Mouse (Mus musculus): ENCODE measurements around the gene Epn3.

Epn3 gene

GRCm38 (mm10) chr11:94471740-94472584 lies 27.8 kb downstream of the Epn3 start:
- no peak for DNase-seq (ENCODE audit: low read depth)

GRCm38 (mm10) chr11:94470391-94470790 lies 29.4 kb downstream of the Epn3 start:
- no peak for DNase-seq (ENCODE audit: low read depth)

GRCm38 (mm10) chr11:94469136-94470064 lies 30.4 kb downstream of the Epn3 start:
- no peak for DNase-seq (ENCODE audit: low read depth)

DNA sequence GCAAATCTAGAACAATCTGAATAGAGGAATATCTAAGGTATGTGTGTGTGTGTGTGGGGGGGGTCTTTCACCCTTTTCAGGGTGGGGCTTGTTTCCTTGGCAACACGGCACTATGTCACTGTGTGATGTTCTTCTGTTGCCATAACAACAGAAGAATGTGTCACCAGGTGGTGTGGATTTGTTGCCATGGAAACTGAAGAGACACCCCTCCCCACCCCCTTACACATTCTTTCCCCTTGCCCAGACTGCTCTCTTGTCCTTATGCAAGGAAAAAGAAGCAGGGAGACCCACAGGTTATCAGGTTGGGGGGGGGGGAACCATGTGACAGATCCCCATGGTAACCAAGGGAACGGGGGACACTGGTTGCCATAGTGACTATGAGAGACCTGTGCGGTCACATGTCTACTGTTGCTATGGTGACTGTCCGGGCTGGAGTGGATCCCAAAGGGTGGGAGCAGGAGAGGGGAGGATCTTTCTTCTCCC lies 31.2 kb downstream of the Epn3 start:
- no peak for DNase-seq (ENCODE audit: low read depth)

GRCm38 (mm10) chr11:94466333-94466855 lies 33.4 kb downstream of the Epn3 start:
- no peak for DNase-seq (ENCODE audit: low read depth)

DNA sequence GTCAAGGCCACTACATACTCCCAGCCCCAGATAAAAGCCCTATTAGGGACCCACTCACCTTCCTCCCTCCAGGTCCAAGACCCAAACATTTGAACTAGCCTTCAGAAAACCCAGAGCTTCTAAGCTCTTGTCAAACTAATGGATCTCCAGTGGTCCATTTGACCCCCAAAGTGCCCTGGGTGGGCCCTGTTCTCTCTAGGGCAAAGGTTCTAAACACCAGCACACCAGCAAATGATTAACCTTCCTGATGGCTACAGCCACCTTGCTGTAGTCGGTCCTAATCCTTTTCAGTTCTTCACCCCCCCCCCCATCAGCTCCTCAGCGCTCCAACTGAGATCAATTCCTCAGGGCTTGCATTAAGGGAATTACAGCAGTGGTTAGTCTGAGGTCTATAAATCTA lies 35.6 kb downstream of the Epn3 start:
- DNase-seq (ENCODE audit: low read depth): no peak

GRCm38 (mm10) chr11:94461856-94462255 lies 37.9 kb downstream of the Epn3 start:
- DNase-seq (ENCODE audit: low read depth): no peak

DNA sequence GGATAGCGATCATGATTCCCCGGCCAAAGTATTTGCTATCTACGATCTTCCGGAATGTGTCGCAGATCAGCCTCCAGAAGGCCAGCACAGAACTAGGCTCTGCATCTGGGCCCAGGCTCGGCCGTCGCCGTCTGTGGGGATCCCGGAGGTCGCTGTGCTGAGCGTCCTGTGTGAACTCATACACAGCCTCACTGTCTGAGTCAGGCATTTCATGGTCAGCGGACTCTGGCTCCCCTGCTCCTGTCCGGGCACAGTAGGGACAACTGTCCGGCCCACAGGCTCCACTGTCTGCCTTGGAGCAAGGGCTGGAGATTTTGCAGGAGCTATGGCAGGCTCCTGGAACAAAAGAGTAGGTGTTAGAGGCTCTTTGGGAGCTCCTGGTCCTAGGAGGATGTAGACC lies 42.8 kb downstream of the Epn3 start:
- no peak for DNase-seq (ENCODE audit: low read depth)

- no peak for DNase-seq (ENCODE audit: low read depth)
Observed at GRCm38 (mm10) chr11:94456347-94456746, 43.4 kb downstream of the Epn3 start.

DNA sequence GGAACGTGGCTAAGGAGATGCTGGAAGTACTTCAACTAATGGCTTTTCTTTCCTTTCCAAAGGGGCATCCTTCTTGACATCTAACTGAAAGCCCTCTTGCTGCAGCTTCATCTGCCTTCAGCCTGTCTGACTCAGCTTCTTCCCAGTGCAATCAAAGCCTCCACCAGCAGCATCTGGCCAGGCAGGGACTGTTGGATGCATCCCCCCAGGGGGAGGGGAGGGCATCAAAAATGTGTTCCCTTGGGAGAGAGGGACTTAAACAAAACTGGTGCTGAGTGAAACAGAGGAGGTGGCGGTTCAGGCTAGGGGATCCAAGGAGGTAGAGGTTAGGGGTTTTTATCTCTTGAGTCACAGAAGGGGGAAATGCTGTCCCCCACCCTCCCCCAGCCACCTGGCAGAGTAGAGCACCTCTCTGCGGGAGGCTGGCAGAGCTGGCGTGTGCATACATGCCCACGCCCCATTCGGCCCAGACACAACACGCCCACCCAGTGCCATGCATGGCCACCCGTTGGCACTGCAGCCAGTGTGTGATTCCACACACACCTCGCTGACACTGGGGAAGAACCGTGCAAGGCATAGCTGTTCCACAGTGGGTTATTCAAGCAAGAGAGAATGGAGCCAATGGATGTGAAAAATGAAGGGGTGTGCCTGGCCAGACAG lies 44.5 kb downstream of the Epn3 start:
- no peak for DNase-seq (ENCODE audit: low read depth)

GRCm38 (mm10) chr11:94454756-94455155 lies 45.0 kb downstream of the Epn3 start:
- DNase-seq (ENCODE audit: low read depth): no peak

GRCm38 (mm10) chr11:94451091-94451773 lies 48.5 kb downstream of the Epn3 start:
- no peak for DNase-seq (ENCODE audit: low read depth)

GRCm38 (mm10) chr11:94449886-94450285 lies 49.9 kb downstream of the Epn3 start:
- DNase-seq (ENCODE audit: low read depth): no peak

GRCm38 (mm10) chr11:94449239-94449638 lies 50.5 kb downstream of the Epn3 start:
- no peak for DNase-seq (ENCODE audit: low read depth)

- no peak for DNase-seq (ENCODE audit: low read depth)
Observed at GRCm38 (mm10) chr11:94447017-94447416, 52.8 kb downstream of the Epn3 start.

DNA sequence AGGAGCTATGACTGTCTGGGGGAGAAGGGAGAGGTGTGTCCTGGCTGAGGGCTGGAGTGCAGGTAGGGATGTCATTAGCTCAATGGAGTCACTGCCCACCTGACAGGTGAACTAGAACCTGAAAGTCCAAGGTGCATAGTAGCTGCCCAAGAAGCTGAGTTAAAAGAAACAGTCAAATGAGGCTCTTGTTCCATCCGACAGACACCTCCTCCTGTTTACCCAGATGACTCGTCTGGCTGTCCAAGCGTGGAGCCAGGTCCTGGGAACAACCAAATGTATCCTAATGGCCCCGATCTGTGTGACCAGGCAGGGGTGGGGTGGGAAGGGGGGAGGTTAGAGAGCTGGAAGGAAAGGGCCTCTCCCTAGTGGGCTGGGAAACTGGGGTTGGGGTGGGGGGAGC lies 54.5 kb downstream of the Epn3 start:
- no peak for DNase-seq (ENCODE audit: low read depth)

GRCm38 (mm10) chr11:94444829-94445228 lies 54.9 kb downstream of the Epn3 start:
- DNase-seq (ENCODE audit: low read depth): no peak

DNA sequence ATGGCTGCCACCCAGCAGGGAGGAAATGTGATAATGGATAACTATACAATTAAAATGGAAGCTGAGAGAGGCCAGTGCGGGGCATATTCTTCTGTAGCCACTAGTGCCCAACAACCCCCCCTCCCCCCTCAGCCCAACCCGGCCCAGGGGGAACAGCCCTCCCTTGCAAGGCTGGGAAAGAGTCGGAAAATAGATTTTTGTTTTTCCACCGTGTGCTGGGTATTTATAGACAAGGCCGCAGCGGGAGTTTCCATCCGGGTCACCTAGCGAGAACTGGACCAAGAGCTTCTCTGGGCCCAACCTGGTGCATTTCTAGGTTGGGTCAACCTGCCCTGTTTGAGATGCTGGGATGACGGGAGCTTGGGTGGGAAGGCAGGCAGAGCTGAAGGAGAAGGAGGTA lies 58.0 kb downstream of the Epn3 start:
- DNase-seq (ENCODE audit: low read depth): no peak

GRCm38 (mm10) chr11:94441122-94441521 lies 58.7 kb downstream of the Epn3 start:
- no peak for DNase-seq (ENCODE audit: low read depth)

DNA sequence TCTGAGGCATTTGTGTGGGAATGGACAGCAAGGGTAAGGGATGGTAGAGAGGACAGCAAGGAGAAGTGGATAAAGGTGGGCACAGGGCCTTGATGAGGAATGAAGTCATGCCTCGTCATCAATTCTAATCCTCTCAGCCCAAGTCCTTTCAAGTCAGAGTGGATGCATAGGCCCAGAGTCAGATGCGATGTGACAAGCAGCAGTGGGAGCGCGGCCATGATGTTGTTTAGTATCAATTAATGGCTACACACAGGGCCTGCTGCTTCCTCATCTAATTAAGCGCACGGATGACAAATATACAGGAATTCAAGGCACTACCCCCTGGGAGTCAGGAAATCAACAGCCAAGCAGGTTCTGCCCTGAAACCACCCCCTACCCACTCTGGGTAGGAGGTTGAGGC lies 59.4 kb downstream of the Epn3 start:
- no peak for DNase-seq (ENCODE audit: low read depth)
